Mouse (Mus musculus): ENCODE results near the gene Slc13a4. TPM values are rescaled to one million over a fixed set of nuclear protein-coding genes. Genes with fewer than 3 reads are reported as not detected.

Gene Slc13a4
- polyA plus RNA-seq, 1 experiment from 2014 or later, result 0.07 TPM

GRCm38 (mm10) chr6:35257626-35258190 lies 50.2 kb downstream of the Slc13a4 start:
- ATAC-seq (ENCODE audit: insufficient read depth), result no peak
- H3K4me2 ChIP-seq, result peak overlapping the region; percentile 80
- H3K9me3 ChIP-seq (replicated peaks), result no peaks in the 10 kb centered on the region
- H3K4me3 ChIP-seq (replicated peaks), result peak overlapping the region; percentile 85
- 53% methylated on average over 13 of the region's 13 CpGs for WGBS (ENCODE audit: insufficient replicate concordance)
- peaks cover 40% of the 10 kb centered on the region for H3K36me3 ChIP-seq (replicated peaks)
- H3K9ac ChIP-seq, result peak overlapping the region; percentile 52
- H3K27me3 ChIP-seq, result no peaks in the 10 kb centered on the region
- peaks cover 70% of the 10 kb centered on the region for H3K4me1 ChIP-seq (replicated peaks)
- H3K27ac ChIP-seq (replicated peaks), result peak overlapping the region; percentile 99

GRCm38 (mm10) chr6:35256691-35257090 lies 51.2 kb downstream of the Slc13a4 start:
- Histone ChIP-seq H3K4me2 (peak overlapping the region; percentile 80), H3K27me3 (no peaks in the 10 kb centered on the region), H3K36me3 (replicated peaks) (peaks cover 30% of the 10 kb centered on the region), H3K4me3 (replicated peaks) (peak overlapping the region; percentile 85), H3K4me1 (replicated peaks) (peaks cover 75% of the 10 kb centered on the region), H3K27ac (replicated peaks) (peak overlapping the region; percentile 99), H3K9ac (peak overlapping the region; percentile 52), H3K9me3 (replicated peaks) (no peaks in the 10 kb centered on the region)
- WGBS (ENCODE audit: insufficient replicate concordance), result 14% methylated on average over 7 of the region's 7 CpGs
- ATAC-seq (ENCODE audit: insufficient read depth), result peak; percentile 29

GRCm38 (mm10) chr6:35255017-35255416 lies 52.9 kb downstream of the Slc13a4 start:
- Histone ChIP-seq H3K4me3 (replicated peaks) (peak overlapping the region; percentile 85), H3K9me3 (replicated peaks) (no peaks in the 10 kb centered on the region), H3K4me2 (peak overlapping the region; percentile 80), H3K27me3 (no peaks in the 10 kb centered on the region), H3K27ac (replicated peaks) (peak overlapping the region; percentile 99), H3K36me3 (replicated peaks) (0 out of 2 replicates have a peak, but pooled peaks cover 13% of the 10 kb centered on the region), H3K9ac (peak overlapping the region; percentile 94), H3K4me1 (replicated peaks) (peaks cover 69% of the 10 kb centered on the region)
- peak; percentile 41 for ATAC-seq (ENCODE audit: insufficient read depth)
- 34% methylated on average over 12 of the region's 12 CpGs for WGBS (ENCODE audit: insufficient replicate concordance)

GRCm38 (mm10) chr6:35254136-35254904 lies 53.6 kb downstream of the Slc13a4 start:
- no peaks in the 10 kb centered on the region for H3K9me3 ChIP-seq (replicated peaks)
- 17% methylated on average over 9 of the region's 9 CpGs for WGBS (ENCODE audit: insufficient replicate concordance)
- H3K27me3 ChIP-seq, result no peaks in the 10 kb centered on the region
- H3K9ac ChIP-seq, result peak overlapping the region; percentile 94
- peak; percentile 88 for ATAC-seq (ENCODE audit: insufficient read depth)
- H3K36me3 ChIP-seq (replicated peaks), result 0 out of 2 replicates have a peak, but pooled peaks cover 9% of the 10 kb centered on the region
- peaks cover 62% of the 10 kb centered on the region for H3K4me1 ChIP-seq (replicated peaks)
- peak overlapping the region; percentile 99 for H3K27ac ChIP-seq (replicated peaks)
- peak overlapping the region; percentile 80 for H3K4me2 ChIP-seq
- peak overlapping the region; percentile 85 for H3K4me3 ChIP-seq (replicated peaks)

GRCm38 (mm10) chr6:35253474-35253873 lies 54.5 kb downstream of the Slc13a4 start:
- WGBS (ENCODE audit: insufficient replicate concordance), result 31% methylated on average over 5 of the region's 5 CpGs
- 0 out of 2 replicates have a peak, but pooled peaks cover 8% of the 10 kb centered on the region for H3K36me3 ChIP-seq (replicated peaks)
- peak; percentile 15 for ATAC-seq (ENCODE audit: insufficient read depth)
- peak overlapping the region; percentile 85 for H3K4me3 ChIP-seq (replicated peaks)
- peak overlapping the region; percentile 99 for H3K27ac ChIP-seq (replicated peaks)
- H3K4me2 ChIP-seq, result peak overlapping the region; percentile 80
- H3K27me3 ChIP-seq, result no peaks in the 10 kb centered on the region
- H3K9ac ChIP-seq, result peak overlapping the region; percentile 94
- no peaks in the 10 kb centered on the region for H3K9me3 ChIP-seq (replicated peaks)
- H3K4me1 ChIP-seq (replicated peaks), result peaks cover 55% of the 10 kb centered on the region

- H3K4me1 ChIP-seq (replicated peaks), result peaks cover 47% of the 10 kb centered on the region
- peak overlapping the region; percentile 94 for H3K9ac ChIP-seq
- H3K4me3 ChIP-seq (replicated peaks), result peak overlapping the region; percentile 85
- peak overlapping the region; percentile 99 for H3K27ac ChIP-seq (replicated peaks)
- H3K4me2 ChIP-seq, result peak overlapping the region; percentile 80
- H3K36me3 ChIP-seq (replicated peaks), result 0 out of 2 replicates have a peak, but pooled peaks cover 2% of the 10 kb centered on the region
- ATAC-seq (ENCODE audit: insufficient read depth), result peak; percentile 64
- H3K9me3 ChIP-seq (replicated peaks), result no peaks in the 10 kb centered on the region
- no peaks in the 10 kb centered on the region for H3K27me3 ChIP-seq
- WGBS (ENCODE audit: insufficient replicate concordance), result under 1% methylated on average over 60 of the region's 60 CpGs
These were observed 55.2 kb downstream of the Slc13a4 start for GRCm38 (mm10) chr6:35252477-35253346.

- WGBS (ENCODE audit: insufficient replicate concordance), result 67% methylated on average over 17 of the region's 17 CpGs
- no peaks in the 10 kb centered on the region for H3K27me3 ChIP-seq
- no peaks in the 10 kb centered on the region for H3K9me3 ChIP-seq (replicated peaks)
- no peak for ATAC-seq (ENCODE audit: insufficient read depth)
- H3K9ac ChIP-seq, result peak overlapping the region; percentile 94; the same call in 1 of the 2 replicates
- peak overlapping the region; percentile 85 for H3K4me3 ChIP-seq (replicated peaks)
- H3K4me2 ChIP-seq, result peak overlapping the region; percentile 40
- H3K4me1 ChIP-seq (replicated peaks), result peaks cover 39% of the 10 kb centered on the region
- peaks cover 4% of the 10 kb centered on the region for H3K36me3 ChIP-seq (replicated peaks)
- H3K27ac ChIP-seq (replicated peaks), result no peak overlapping the region
These were observed 56.0 kb downstream of the Slc13a4 start for GRCm38 (mm10) chr6:35251807-35252476.

- Histone ChIP-seq H3K27me3 (no peaks in the 10 kb centered on the region), H3K9ac (no peak overlapping the region), H3K4me3 (replicated peaks) (no peak overlapping the region), H3K4me2 (no peak overlapping the region), H3K4me1 (replicated peaks) (no peaks in the 10 kb centered on the region), H3K9me3 (replicated peaks) (no peaks in the 10 kb centered on the region), H3K27ac (replicated peaks) (no peak overlapping the region), H3K36me3 (replicated peaks) (peaks cover 63% of the 10 kb centered on the region)
- no peak for ATAC-seq (ENCODE audit: insufficient read depth)
- WGBS (ENCODE audit: insufficient replicate concordance), result 55% methylated on average over 5 of the region's 5 CpGs
These were observed 62.8 kb downstream of the Slc13a4 start for GRCm38 (mm10) chr6:35245086-35245485.

GRCm38 (mm10) chr6:35243989-35244388 lies 63.9 kb downstream of the Slc13a4 start:
- Histone ChIP-seq H3K27me3 (no peaks in the 10 kb centered on the region), H3K9me3 (replicated peaks) (no peaks in the 10 kb centered on the region), H3K4me3 (replicated peaks) (no peak overlapping the region), H3K27ac (replicated peaks) (no peak overlapping the region), H3K36me3 (replicated peaks) (peaks cover 69% of the 10 kb centered on the region), H3K4me1 (replicated peaks) (no peaks in the 10 kb centered on the region), H3K4me2 (no peak overlapping the region), H3K9ac (no peak overlapping the region)
- WGBS (ENCODE audit: insufficient replicate concordance), result 68% methylated on average over 9 of the region's 9 CpGs
- no peak for ATAC-seq (ENCODE audit: insufficient read depth)

GRCm38 (mm10) chr6:35243252-35243651 lies 64.7 kb downstream of the Slc13a4 start:
- Histone ChIP-seq H3K27me3 (no peaks in the 10 kb centered on the region), H3K4me1 (replicated peaks) (no peaks in the 10 kb centered on the region), H3K4me3 (replicated peaks) (no peak overlapping the region), H3K9me3 (replicated peaks) (no peaks in the 10 kb centered on the region), H3K4me2 (no peak overlapping the region), H3K9ac (no peak overlapping the region), H3K36me3 (replicated peaks) (peaks cover 76% of the 10 kb centered on the region), H3K27ac (replicated peaks) (no peak overlapping the region)
- 83% methylated on average over 4 of the region's 4 CpGs for WGBS (ENCODE audit: insufficient replicate concordance)
- no peak for ATAC-seq (ENCODE audit: insufficient read depth)
